In the genomic region with DNA sequence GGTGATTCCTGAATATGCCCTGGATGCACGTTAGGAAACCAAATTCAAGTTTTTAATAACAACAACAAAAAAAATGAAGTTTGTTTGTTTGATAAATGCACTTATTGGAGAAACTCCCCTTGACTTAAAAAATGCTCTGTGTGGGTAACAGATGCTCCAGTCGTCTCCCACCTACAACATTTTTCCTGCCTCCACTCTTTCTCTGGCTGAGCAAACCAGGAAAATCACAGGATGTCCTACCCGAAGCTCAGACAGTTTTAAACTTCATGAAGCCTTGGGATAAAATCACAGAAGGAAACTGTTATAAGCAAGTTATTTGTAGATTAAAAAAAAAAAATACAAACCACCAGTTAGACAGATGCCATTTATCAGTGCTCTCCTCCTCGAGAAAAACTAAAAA, we compare ENCODE assay signal across 25 mouse cellular contexts.
"Had no signal": no experiment of that assay in that cellular context is flagged by ENCODE, and none has a peak within 500 bp of the region (broad histone marks: within the 10 kb centered on the region; RNA-seq: fewer than 3 reads in every experiment).

No protein-coding gene starts in this region.

- H3K27ac ChIP-seq: heart, adult 2 months; heart, embryonic 13.5 days; heart, embryonic 15.5 days; hindbrain, embryonic 13.5 days; hindbrain, embryonic 15.5 days; hindbrain, postnatal 0 days; intestine, embryonic 15.5 days; left cerebral cortex, adult 2 months; limb, embryonic 10.5 days; limb, embryonic 12.5 days; liver, embryonic 13.5 days; liver, embryonic 15.5 days had no signal

- ATAC-seq: forebrain, postnatal 0 days; hindbrain, postnatal 0 days; intestine, embryonic 15.5 days; intestine, postnatal 0 days had no signal

- DNase-seq: forebrain, postnatal 0 days; gastrocnemius, postnatal 14 days; gastrocnemius, postnatal 36 days; heart, adult 11 months; heart, adult 2 months; heart, postnatal 14 days; heart, postnatal 36 days; kidney, adult 18-20 months; kidney, adult 8-10 months; kidney, postnatal 10 days; kidney, postnatal 25 days; kidney, postnatal 4 days; liver; liver, embryonic 13.5 days had no signal

- H3K4me3 ChIP-seq: heart, adult 2 months; heart, embryonic 13.5 days; heart, embryonic 15.5 days; hindbrain, embryonic 13.5 days; hindbrain, embryonic 15.5 days; intestine, embryonic 15.5 days; left cerebral cortex, adult 2 months; limb, embryonic 10.5 days; limb, embryonic 12.5 days; liver, embryonic 13.5 days; liver, embryonic 15.5 days had no signal
